Mouse (Mus musculus) splenic B cell, adult 2 months (primary cell): ENCODE results near the gene 4930578G10Rik.
"Not testable (repeated sequence)": the region's sequence is repeated elsewhere in the genome, so short reads cannot be mapped to it uniquely, and the experiment has no call there.

Experiments
- DNase-seq: peaks from one replicate; pipeline ENCODE4 v3.0.0-alpha.2; 2011; ENCODE audit warnings: low read depth, low spot score
- H3K27me3 ChIP-seq: 2 replicates; pipeline ENCODE4 v1.6.1; 2012; ENCODE audit warnings: mild to moderate bottlenecking, low read length, moderate library complexity, mixed read lengths; ENCODE audit not compliant: control insufficient read depth, poor library complexity, insufficient read depth, severe bottlenecking
- H3K36me3 ChIP-seq: 2 replicates; pipeline ENCODE4 v1.6.1; 2012; ENCODE audit warnings: mild to moderate bottlenecking, low read length, moderate library complexity, mixed read lengths; ENCODE audit not compliant: control insufficient read depth, poor library complexity, insufficient read depth, severe bottlenecking

Gene 4930578G10Rik

DNA sequence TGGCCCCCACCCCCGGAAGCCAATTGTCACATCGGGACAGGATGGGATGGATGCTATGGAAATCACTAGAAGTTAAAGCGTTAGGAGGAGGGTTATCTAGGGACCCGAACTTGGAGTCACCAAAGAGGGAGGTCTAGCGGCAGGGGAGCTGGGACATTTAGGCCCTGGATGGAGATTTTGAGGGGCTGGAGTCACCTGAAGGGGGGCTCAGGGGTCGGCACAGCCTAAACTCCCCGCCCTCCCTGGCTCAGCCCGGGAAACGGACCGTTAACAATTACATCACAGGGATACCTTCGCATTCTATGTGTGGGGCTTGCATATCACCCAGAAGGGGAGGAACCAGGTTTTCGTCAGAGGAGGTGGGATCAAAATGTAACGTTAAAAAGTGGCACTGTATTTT, at the start of gene 4930578G10Rik:
4930578G10Rik (plus strand) TSS at position 301 of the 400 bp plus-strand sequence.
- H3K36me3 ChIP-seq, H3K27me3 ChIP-seq, DNase-seq: not testable (repeated sequence)

DNA sequence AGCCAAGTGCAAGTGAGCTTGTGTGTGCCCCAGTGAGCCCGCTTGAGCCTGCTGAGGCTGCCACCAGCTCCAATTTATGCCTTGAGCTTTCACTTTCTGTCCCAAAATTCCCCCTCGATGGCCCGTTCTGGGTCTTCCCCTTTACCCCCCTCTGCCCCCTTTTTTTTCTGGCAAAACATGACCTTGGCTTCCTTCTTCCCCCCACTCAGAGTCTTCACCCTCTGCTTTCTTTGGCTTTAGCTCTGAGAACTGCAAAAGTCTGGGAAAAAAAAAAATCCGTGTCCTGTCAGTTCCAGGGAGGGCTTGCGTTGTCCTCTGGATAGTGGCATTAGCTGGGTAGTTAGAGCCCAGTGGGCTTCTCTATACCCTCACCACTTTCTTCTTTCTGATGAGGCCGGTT, 21.1 kb downstream of the 4930578G10Rik start, which contains the start of gene Ccl19:
Ccl19 (minus strand) TSS at position 101 of the 400 bp plus-strand sequence.
- not testable (repeated sequence) for H3K27me3 ChIP-seq, DNase-seq, H3K36me3 ChIP-seq

- not testable (repeated sequence) for H3K27me3 ChIP-seq, DNase-seq, H3K36me3 ChIP-seq
These were observed 38.5 kb downstream of the 4930578G10Rik start, which contains the start of gene Ccl21a for GRCm38 (mm10) chr4:42773893-42774292. Ccl21a (minus strand) TSS chr4:42773993.

DNA sequence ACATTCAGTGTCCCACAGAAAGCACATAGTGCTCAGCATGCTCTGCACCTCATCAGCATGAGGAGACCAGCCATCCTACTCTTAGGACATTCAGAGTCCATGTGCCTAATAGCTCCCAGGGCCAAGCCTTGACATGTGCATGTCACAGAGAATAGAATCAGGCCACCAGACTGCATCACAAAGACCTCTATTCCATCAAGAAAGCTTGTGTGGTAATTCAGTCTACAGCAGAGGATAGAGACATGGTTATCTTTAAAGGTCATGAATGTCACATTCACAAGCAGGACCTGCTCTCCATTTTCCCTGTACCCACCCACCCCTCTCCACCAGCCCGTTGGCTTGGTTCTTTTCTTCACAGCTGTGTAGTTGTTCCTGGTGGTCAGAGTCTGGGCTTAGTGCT, 118.4 kb downstream of the 4930578G10Rik start, which contains the start of gene Fam205a1:
Fam205a1 (minus strand) TSS at position 101 of the 400 bp plus-strand sequence.
- not testable (repeated sequence) for DNase-seq, H3K36me3 ChIP-seq, H3K27me3 ChIP-seq

GRCm38 (mm10) chr4:42856671-42857070, 121.3 kb downstream of the 4930578G10Rik start, which contains the start of gene Gm12394:
Gm12394 (minus strand) TSS chr4:42856771.
- DNase-seq, H3K27me3 ChIP-seq, H3K36me3 ChIP-seq: not testable (repeated sequence)

DNA sequence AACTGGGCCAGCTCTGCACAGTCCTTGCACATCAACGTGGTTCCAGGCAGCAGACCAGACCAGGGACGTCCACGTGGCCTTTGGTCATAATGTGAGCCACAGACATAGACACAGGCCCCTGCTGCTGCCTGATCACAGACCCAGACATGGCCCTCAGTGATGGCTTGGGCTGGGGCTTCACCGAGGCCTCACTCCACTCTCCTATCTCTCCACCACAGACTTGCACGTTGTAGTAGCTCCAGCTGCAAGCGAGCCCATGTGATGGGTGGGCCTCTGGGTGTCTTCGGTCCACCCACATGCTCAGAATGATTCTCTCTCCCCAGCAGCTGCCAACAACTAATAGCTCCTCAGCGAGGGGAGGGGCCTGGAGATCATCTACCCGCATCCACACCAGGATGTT, 125.1 kb downstream of the 4930578G10Rik start:
- H3K27me3 ChIP-seq, H3K36me3 ChIP-seq, DNase-seq: not testable (repeated sequence)

DNA sequence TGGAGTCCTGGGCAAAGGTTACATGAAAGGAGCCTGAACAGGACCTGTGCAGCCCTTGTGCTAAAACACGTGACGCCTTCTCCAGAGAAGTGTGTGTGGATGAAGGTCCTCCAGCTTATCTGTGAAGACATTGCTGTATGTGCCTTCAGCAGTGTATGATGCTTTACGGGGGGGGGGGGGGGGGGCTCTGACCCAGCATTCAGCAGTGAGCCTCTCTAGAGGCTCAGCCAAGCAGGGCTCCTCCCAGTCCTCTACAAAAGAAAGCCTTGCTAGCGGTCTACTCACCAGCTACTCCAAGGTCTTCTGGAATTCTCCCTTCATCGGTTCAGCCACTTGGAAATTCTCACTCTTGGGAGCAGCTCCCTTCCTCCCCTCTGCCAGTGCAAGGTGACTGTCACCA, 128.1 kb downstream of the 4930578G10Rik start:
- not testable (repeated sequence) for DNase-seq, H3K36me3 ChIP-seq, H3K27me3 ChIP-seq

- no peaks in the 10 kb centered on the region for H3K27me3 ChIP-seq
These were observed 132.0 kb downstream of the 4930578G10Rik start for GRCm38 (mm10) chr4:42867390-42867789.

DNA sequence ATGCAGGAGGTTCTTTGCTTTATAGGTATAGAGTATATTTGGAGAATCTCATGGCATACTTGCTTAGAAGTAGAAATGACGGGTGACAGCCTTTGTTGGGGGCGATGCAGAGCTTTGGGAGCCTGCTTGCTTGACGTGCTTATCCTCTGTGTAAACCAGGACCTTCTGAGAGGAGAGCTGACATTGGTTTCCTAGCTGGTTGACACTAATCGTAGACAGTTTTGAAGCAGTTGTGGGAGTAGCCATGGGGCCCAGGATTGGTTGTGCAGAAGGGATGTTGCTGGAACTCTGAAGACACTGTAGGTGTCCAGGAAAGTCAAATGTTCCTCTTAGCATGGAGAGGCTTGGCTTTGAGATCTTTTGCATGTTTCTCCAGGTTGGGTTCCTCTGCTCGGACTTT, 132.8 kb downstream of the 4930578G10Rik start:
- no peaks in the 10 kb centered on the region for H3K27me3 ChIP-seq
- DNase-seq: no peak
- no peaks in the 10 kb centered on the region for H3K36me3 ChIP-seq

More at GRCm38 (mm10) chr4:42867390-42867789, 132.0 kb downstream of the 4930578G10Rik start:
- no peak for DNase-seq
- no peaks in the 10 kb centered on the region for H3K36me3 ChIP-seq

DNA sequence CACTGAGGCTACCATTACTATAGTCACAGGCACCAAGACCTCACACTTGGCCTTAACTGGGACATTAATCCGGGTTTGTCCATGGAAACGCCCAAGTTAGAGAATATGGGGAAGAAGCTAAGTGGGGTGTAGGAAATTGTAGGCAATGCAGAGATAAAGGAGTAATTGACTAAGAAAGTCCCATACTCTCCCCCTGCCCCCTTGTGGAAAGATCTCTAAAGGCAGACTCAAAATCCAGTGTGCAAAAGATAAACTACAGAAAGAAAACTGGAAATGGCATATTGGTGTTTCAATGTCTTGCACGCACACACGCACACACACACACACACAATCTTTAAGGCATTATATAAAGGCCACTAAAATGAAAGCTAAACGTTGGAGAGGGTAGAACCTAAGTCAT, 135.4 kb downstream of the 4930578G10Rik start:
- Histone ChIP-seq H3K36me3 (no peaks in the 10 kb centered on the region), H3K27me3 (no peaks in the 10 kb centered on the region)
- no peak for DNase-seq

DNA sequence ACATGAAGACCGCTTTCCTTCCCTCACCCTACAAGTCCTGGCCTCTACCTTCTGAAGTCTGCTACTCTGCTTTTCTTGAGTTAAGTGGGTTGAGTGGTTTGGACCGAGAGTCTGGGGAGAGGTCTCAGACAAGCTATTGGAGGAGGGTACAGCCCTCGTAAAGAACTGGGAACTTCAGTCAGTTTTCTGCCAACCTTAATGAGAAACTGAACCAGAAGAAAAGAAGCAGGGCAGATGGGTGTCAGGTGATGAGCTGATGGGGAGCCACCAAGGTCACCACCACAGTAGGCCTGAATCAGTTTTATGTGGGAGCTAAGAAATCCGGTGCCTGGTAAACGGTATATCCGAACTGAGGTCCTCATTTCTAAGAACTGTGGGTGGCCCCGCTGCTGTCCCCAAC, 136.8 kb downstream of the 4930578G10Rik start:
- Histone ChIP-seq H3K27me3 (no peaks in the 10 kb centered on the region), H3K36me3 (no peaks in the 10 kb centered on the region)
- no peak for DNase-seq

DNA sequence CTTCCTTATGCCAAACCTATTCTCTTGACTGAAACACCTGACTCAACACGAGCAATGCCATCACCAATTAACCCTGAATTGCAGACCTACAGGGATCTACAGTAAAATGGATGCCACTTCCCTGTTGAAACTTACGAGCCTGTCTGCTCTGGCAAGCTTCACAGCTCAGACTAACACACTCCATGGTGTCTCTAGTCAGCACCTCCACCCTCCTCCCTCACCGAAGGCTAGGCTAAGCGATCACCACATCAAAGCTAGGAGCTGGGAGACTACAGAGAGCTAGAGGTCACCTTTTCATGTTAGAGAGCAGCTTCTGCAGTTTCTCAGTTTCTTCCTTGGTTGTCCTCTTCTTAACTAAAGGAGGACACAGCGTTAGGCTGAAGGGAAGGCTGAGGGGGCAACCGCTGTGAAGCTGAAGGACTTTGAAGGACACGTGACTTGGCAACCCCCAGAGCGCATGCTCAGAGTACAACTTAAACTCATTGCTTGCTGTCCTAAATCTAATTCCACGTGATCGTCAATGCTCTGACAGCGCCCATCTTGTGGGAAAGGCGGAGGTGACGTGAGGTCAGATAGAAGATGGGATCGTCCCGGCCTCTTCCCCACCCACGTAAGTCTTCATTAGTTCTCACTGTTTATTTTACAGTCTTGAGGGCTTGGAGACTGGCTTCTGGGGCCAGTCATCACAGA, 137.5 kb downstream of the 4930578G10Rik start:
- Histone ChIP-seq H3K36me3 (no peaks in the 10 kb centered on the region), H3K27me3 (no peaks in the 10 kb centered on the region)
- DNase-seq: no peak

DNA sequence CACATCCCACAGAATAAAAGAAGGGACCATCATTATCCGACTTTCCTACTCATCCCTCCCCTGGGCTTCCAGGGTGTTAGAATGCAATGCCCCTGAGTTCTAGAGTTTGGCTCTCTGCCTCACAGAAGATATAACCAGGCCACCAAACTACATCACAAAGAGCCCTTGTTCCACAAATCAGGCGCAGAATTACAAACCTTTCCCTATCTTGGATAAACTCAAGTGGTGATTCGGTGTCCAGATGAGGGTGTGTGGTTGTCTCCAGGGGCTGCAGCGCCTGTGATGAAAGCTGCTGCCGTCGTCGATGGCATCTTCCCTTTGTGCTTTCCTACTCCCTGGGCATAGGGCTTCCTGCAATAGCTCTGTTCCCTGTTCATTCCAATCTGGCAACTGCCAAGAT, 138.8 kb downstream of the 4930578G10Rik start, which contains the start of gene Fam205c:
Fam205c (minus strand) TSS at position 101 of the 400 bp plus-strand sequence.
- H3K36me3 ChIP-seq: no peaks in the 10 kb centered on the region
- no peaks in the 10 kb centered on the region for H3K27me3 ChIP-seq
- no peak for DNase-seq

GRCm38 (mm10) chr4:42876586-42877291, 141.4 kb downstream of the 4930578G10Rik start:
- no peaks in the 10 kb centered on the region for H3K36me3 ChIP-seq
- H3K27me3 ChIP-seq: no peaks in the 10 kb centered on the region
- DNase-seq: peak; percentile 72

DNA sequence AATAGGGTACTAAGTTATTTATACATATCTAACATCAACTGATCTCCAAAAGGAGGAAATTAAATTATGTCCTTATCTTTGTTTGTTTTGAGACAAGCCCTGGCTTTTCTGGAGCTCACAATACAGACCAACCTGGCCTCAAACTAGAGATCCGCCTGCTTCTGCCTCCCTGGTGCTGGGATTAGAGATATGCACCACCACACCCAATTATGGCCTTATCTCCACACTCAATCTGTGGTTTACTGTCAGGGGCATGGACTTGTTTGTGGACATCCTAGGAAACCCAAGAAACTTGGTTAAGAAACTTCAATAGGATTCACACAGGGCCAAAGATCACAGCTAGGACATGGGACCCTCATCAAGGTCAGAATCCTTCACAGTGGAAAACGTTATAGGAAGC, 142.3 kb downstream of the 4930578G10Rik start:
- H3K36me3 ChIP-seq: no peaks in the 10 kb centered on the region
- DNase-seq: no peak
- H3K27me3 ChIP-seq: no peaks in the 10 kb centered on the region
